Mouse (Mus musculus): Measurements from ENCODE around the gene Cep170b. TPM values are rescaled to one million over a fixed set of nuclear protein-coding genes. Genes with fewer than 3 reads are reported as not detected.
A peak's percentile ranks its signal among the peaks of the same experiment; 100 is the strongest.

The Cep170b gene
- polyA plus RNA-seq, 1 experiment from 2014 or later = 18.3 TPM

DNA sequence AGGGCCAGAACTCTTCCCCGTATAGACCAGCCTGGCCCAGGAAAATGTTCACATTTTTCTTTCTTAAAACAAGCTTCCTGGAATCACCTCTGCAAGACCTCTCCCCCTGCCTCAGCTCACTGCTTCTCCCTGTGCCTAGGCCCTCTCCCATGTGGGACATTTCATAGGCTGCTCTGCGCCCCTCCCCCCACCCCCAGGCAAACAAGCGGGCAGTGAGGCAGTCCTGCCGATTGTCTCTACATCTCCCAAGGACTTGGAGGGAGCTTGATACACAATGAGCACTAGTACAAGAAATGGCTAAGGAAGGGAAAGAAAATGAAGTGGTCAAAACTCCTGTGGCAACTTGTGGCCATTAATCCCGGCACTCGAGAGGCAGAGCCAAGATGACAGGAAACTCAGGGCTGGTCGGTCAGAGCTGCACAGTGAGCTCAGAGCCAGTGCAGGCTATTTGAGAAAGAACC lies 74.1 kb downstream of the Cep170b start:
- peak overlapping the region; percentile 36 for H3K4me2 ChIP-seq (ENCODE audit: low read length)
- H3K27ac ChIP-seq (ENCODE audit: low read depth) = 0 out of 2 replicates have a peak overlapping the region, but pooled peaks have one; percentile 22
- DNase-seq (ENCODE audit: low spot score) (no peak), ATAC-seq (replicated peaks; ENCODE audit: low FRiP score, low TSS enrichment, low read depth) (no peak)
- no peaks in the 10 kb centered on the region for H3K27me3 ChIP-seq (replicated peaks; ENCODE audit: control insufficient read depth, insufficient read depth, low read length)
- H3K4me3 ChIP-seq (ENCODE audit: low read depth, low read length) = no peak overlapping the region
- H3K9ac ChIP-seq (ENCODE audit: low read length) = no peak overlapping the region
- H3K36me3 ChIP-seq (ENCODE audit: control insufficient read depth, insufficient read depth, low read length) = no peaks in the 10 kb centered on the region
- 18% methylated on average over 7 of the region's 7 CpGs for WGBS
- peaks cover 58% of the 10 kb centered on the region for H3K4me1 ChIP-seq (replicated peaks; ENCODE audit: control insufficient read depth, insufficient read depth, low read length)
- H3K9me3 ChIP-seq (ENCODE audit: control insufficient read depth, low read length) = no peaks in the 10 kb centered on the region

DNA sequence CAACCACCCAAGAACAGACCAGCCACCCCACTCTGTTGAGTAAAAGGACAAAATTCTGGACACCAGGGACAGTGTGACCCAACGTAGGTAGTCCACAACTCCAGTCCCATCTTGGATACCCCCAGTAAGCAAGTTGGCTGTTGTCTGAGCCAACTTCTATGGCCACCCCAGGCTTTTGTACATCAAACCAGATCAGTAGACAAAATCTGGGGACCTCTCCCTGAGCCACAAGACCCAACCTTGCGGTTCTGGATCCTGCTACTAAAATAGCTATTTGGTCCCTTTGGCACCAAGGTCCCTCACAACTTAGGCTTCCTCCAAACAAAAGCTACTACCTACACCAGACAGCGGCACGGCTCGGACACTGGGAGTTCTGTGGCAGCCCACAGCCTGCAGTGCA lies 74.7 kb downstream of the Cep170b start:
- Histone ChIP-seq H3K9me3 (ENCODE audit: control insufficient read depth, low read length) (no peaks in the 10 kb centered on the region), H3K27ac (ENCODE audit: low read depth) (peak overlapping the region; percentile 16; the same call in 1 of the 2 replicates), H3K4me1 (replicated peaks; ENCODE audit: control insufficient read depth, insufficient read depth, low read length) (peaks cover 58% of the 10 kb centered on the region), H3K4me3 (ENCODE audit: low read depth, low read length) (no peak overlapping the region), H3K27me3 (replicated peaks; ENCODE audit: control insufficient read depth, insufficient read depth, low read length) (no peaks in the 10 kb centered on the region), H3K9ac (ENCODE audit: low read length) (no peak overlapping the region), H3K4me2 (ENCODE audit: low read length) (peak overlapping the region; percentile 36), H3K36me3 (ENCODE audit: control insufficient read depth, insufficient read depth, low read length) (no peaks in the 10 kb centered on the region)
- no peak for ATAC-seq (replicated peaks; ENCODE audit: low FRiP score, low TSS enrichment, low read depth)
- 87% methylated on average over 5 of the region's 5 CpGs for whole genome bisulfite sequencing
- no peak for DNase-seq (ENCODE audit: low spot score)

DNA sequence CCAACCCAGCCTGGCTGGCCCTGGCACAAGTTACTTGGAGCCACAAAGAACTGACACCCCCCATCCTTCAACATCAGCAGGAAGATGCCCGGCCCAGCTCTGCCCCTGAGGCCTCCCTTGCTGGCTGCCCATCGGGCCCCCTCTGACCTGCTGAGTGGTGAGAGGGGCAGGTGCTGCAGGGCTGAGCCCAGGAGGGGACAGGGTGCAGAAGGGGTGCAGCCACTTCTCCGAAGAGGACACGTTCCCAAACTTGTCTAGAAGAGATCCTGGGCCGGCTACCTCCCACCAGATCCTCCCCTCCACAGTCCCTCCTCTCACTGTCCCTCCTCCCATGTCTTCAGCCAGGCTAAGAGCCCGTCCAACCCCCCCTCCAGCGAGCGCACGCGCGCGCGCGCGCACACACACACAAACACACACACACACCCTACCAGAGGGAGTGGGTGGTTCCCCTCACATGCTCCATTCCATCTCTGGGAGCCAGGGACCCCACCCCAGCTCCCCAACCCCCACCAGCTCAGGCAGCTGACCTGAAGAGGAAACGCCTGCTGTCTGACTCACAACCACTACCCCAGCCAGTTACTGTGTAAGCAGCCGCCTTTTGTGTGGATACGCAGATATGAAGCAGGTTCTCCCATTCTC lies 75.3 kb downstream of the Cep170b start:
- Histone ChIP-seq H3K4me1 (replicated peaks; ENCODE audit: control insufficient read depth, insufficient read depth, low read length) (peaks cover 58% of the 10 kb centered on the region), H3K9ac (ENCODE audit: low read length) (no peak overlapping the region), H3K27ac (ENCODE audit: low read depth) (peak overlapping the region; percentile 16; the same call in 1 of the 2 replicates), H3K4me3 (ENCODE audit: low read depth, low read length) (no peak overlapping the region), H3K27me3 (replicated peaks; ENCODE audit: control insufficient read depth, insufficient read depth, low read length) (0 out of 2 replicates have a peak, but pooled peaks cover under 1% of the 10 kb centered on the region), H3K36me3 (ENCODE audit: control insufficient read depth, insufficient read depth, low read length) (no peaks in the 10 kb centered on the region), H3K9me3 (ENCODE audit: control insufficient read depth, low read length) (no peaks in the 10 kb centered on the region), H3K4me2 (ENCODE audit: low read length) (peak overlapping the region; percentile 36)
- ATAC-seq (replicated peaks; ENCODE audit: low FRiP score, low TSS enrichment, low read depth) (peak; percentile 53), DNase-seq (ENCODE audit: low spot score) (no peak)
- WGBS = 48% methylated on average over 18 of the region's 18 CpGs

Small RNA genes lying within 50 kb of the gene (microRNA-seq; reads per million reads assigned to microRNA genes)
- gene Mir6940 = 0.68 reads per million

Other genes with a start within 250 kb of the Cep170b start
- 0.41 and 0.60 TPM in 2 replicates for gene A530016L24Rik, start 231.0 kb upstream of the Cep170b start, polyA plus RNA-seq (2014; fragmentation: Nextera tagmentation; extraction: Ambion mirVana)
- 3.1 and 3.3 TPM in 2 replicates for gene Tmem179, start 203.7 kb upstream of the Cep170b start, polyA plus RNA-seq (2014; fragmentation: Nextera tagmentation; extraction: Ambion mirVana)
- gene Inf2, start 131.7 kb upstream of the Cep170b start, polyA plus RNA-seq (2014; fragmentation: Nextera tagmentation; extraction: Ambion mirVana) = 4.3 and 4.6 TPM in 2 replicates
- gene Adssl1, start 100.4 kb upstream of the Cep170b start, polyA plus RNA-seq (2014; fragmentation: Nextera tagmentation; extraction: Ambion mirVana) = 1.8 and 2.0 TPM in 2 replicates
- 315 and 324 TPM in 2 replicates for gene Siva1, start 75.8 kb upstream of the Cep170b start, polyA plus RNA-seq (2014; fragmentation: Nextera tagmentation; extraction: Ambion mirVana)
- gene Akt1, start 45.6 kb upstream of the Cep170b start, polyA plus RNA-seq (2014; fragmentation: Nextera tagmentation; extraction: Ambion mirVana) = 56.2 and 58.8 TPM in 2 replicates
- gene Zbtb42, start 41.6 kb upstream of the Cep170b start, polyA plus RNA-seq (2014; fragmentation: Nextera tagmentation; extraction: Ambion mirVana) = 9.4 and 9.8 TPM in 2 replicates
- gene Pld4, start 40.2 kb downstream of the Cep170b start, polyA plus RNA-seq (2014; fragmentation: Nextera tagmentation; extraction: Ambion mirVana) = 12.6 and 13.0 TPM in 2 replicates
- gene Ahnak2, start 82.2 kb downstream of the Cep170b start, polyA plus RNA-seq (2014; fragmentation: Nextera tagmentation; extraction: Ambion mirVana) = 2.9 and 3.1 TPM in 2 replicates
- gene Clba1, start 88.5 kb downstream of the Cep170b start, polyA plus RNA-seq (2014; fragmentation: Nextera tagmentation; extraction: Ambion mirVana) = 4.3 and 7.0 TPM in 2 replicates
- gene Cdca4, start 109.0 kb downstream of the Cep170b start, polyA plus RNA-seq (2014; fragmentation: Nextera tagmentation; extraction: Ambion mirVana) = 116 and 126 TPM in 2 replicates
- gene Gpr132, start 147.8 kb downstream of the Cep170b start, polyA plus RNA-seq (2014; fragmentation: Nextera tagmentation; extraction: Ambion mirVana) = 0.42 and 0.50 TPM in 2 replicates
- gene Jag2, start 209.3 kb downstream of the Cep170b start, polyA plus RNA-seq (2014; fragmentation: Nextera tagmentation; extraction: Ambion mirVana) = 4.1 and 4.4 TPM in 2 replicates
- 102 and 105 TPM in 2 replicates for gene Nudt14, start 221.7 kb downstream of the Cep170b start, polyA plus RNA-seq (2014; fragmentation: Nextera tagmentation; extraction: Ambion mirVana)